Mouse (Mus musculus) gastrocnemius, adult 8-10 months (tissue): ENCODE measurements at regions not wholly inside any gene's neighbourhood (a gene's known extent, or its start where the extent isn't known, plus 50 kb on each side); places are given as distances from the start of the nearest gene placed in this dataset.

ENCODE experiments used
- DNase-seq, 2 experiments: peaks; one replicate each; pipeline ENCODE4 v3.0.0; 2022; ENCODE audit warnings: low spot score in 2 of 2

- no peak for DNase-seq
Measured at GRCm38 (mm10) chr2:138820489-138820888, 564.1 kb downstream of the Btbd3 start.

- DNase-seq, result no peak
Measured at GRCm38 (mm10) chr2:138824873-138825272, 568.5 kb downstream of the Btbd3 start.

- no peak for DNase-seq
Measured at GRCm38 (mm10) chr2:138827813-138828570, 571.6 kb downstream of the Btbd3 start.

GRCm38 (mm10) chr2:138838846-138839245, 582.5 kb downstream of the Btbd3 start:
- DNase-seq, result no peak

GRCm38 (mm10) chr2:138859121-138859520, 602.8 kb downstream of the Btbd3 start:
- no peak for DNase-seq

GRCm38 (mm10) chr2:138896563-138896962, 597.1 kb upstream of the Sptlc3 start:
- DNase-seq, result no peak

GRCm38 (mm10) chr2:138897101-138897500, 596.6 kb upstream of the Sptlc3 start:
- DNase-seq, result no peak

- DNase-seq, result no peak
Measured at GRCm38 (mm10) chr2:138937165-138937564, 556.5 kb upstream of the Sptlc3 start.

- DNase-seq, result no peak
Measured at GRCm38 (mm10) chr2:138939367-138939766, 554.3 kb upstream of the Sptlc3 start.

- no peak for DNase-seq
Measured at GRCm38 (mm10) chr2:138966110-138966790, 527.5 kb upstream of the Sptlc3 start.

GRCm38 (mm10) chr2:138974548-138974947, 519.2 kb upstream of the Sptlc3 start:
- DNase-seq, result no peak

- no peak for DNase-seq
Measured at GRCm38 (mm10) chr2:138990031-138990430, 503.7 kb upstream of the Sptlc3 start.

- no peak for DNase-seq
Measured at GRCm38 (mm10) chr2:139032105-139032812, 461.5 kb upstream of the Sptlc3 start.

GRCm38 (mm10) chr2:139034800-139035199, 458.9 kb upstream of the Sptlc3 start:
- DNase-seq, result no peak

- DNase-seq, result no peak
Measured at GRCm38 (mm10) chr2:139041671-139042273, 451.9 kb upstream of the Sptlc3 start.

GRCm38 (mm10) chr2:139044684-139045083, 449.0 kb upstream of the Sptlc3 start:
- DNase-seq, result no peak

- no peak for DNase-seq
Measured at GRCm38 (mm10) chr2:139055249-139055648, 438.5 kb upstream of the Sptlc3 start.

- no peak for DNase-seq
Measured at GRCm38 (mm10) chr2:139069276-139069961, 424.3 kb upstream of the Sptlc3 start.

- DNase-seq, result no peak
Measured at GRCm38 (mm10) chr2:139071690-139072089, 422.0 kb upstream of the Sptlc3 start.

- no peak for DNase-seq
Measured at GRCm38 (mm10) chr2:139093487-139094066, 400.1 kb upstream of the Sptlc3 start.

- no peak for DNase-seq
Measured at GRCm38 (mm10) chr2:139111669-139112068, 382.0 kb upstream of the Sptlc3 start.
